Mouse (Mus musculus) forebrain, embryonic 11.5 days (tissue): ENCODE data around the gene Camkmt. TPM values are rescaled to one million over a fixed set of nuclear protein-coding genes. Genes with fewer than 3 reads are reported as not detected.

Experiments used
- ATAC-seq: fragments of 200-750 bp; cut with Nextera tagmentation; replicated peaks from 2 replicates; pipeline ENCODE4 v1.8.0; 2017; ENCODE audit warnings: moderate TSS enrichment; ENCODE audit not compliant: low FRiP score
- DNase-seq: peaks from one replicate; pipeline ENCODE4 v3.0.0-alpha.2; 2017; ENCODE audit warnings: low spot score
- H3K27ac ChIP-seq: fragments of 300-500 bp; sonication (generic); 2 replicates; pipeline ENCODE4 v1.5.1; 2014; ENCODE audit warnings: low read depth, low read length
- H3K27me3 ChIP-seq: fragments of 300-500 bp; sonication (generic); 2 replicates; pipeline ENCODE4 v1.6.1; 2014; ENCODE audit warnings: mild to moderate bottlenecking, low read length, mixed read lengths; ENCODE audit not compliant: control insufficient read depth, insufficient read depth
- H3K36me3 ChIP-seq: fragments of 300-500 bp; sonication (generic); 2 replicates; pipeline ENCODE4 v1.6.1; 2014; ENCODE audit warnings: mild to moderate bottlenecking, low read length, moderate library complexity, mixed read lengths; ENCODE audit not compliant: control insufficient read depth, insufficient read depth
- H3K4me1 ChIP-seq: fragments of 300-500 bp; sonication (generic); replicated peaks from 2 replicates; pipeline ENCODE4 v1.6.1; 2014; ENCODE audit warnings: low read length, mixed read lengths; ENCODE audit not compliant: control insufficient read depth, insufficient read depth
- H3K4me2 ChIP-seq: fragments of 300-500 bp; sonication (generic); 2 replicates; pipeline ENCODE4 v1.6.1; 2014; ENCODE audit warnings: low read depth, mild to moderate bottlenecking, low read length, moderate library complexity, mixed read lengths; ENCODE audit not compliant: severe bottlenecking
- H3K4me3 ChIP-seq: fragments of 300-500 bp; sonication (generic); 2 replicates; pipeline ENCODE4 v1.5.1; 2014; ENCODE audit warnings: low read depth, low read length
- H3K9ac ChIP-seq: fragments of 300-500 bp; sonication (generic); 2 replicates; pipeline ENCODE4 v1.6.1; 2014; ENCODE audit warnings: low read length
- H3K9me3 ChIP-seq: fragments of 300-500 bp; sonication (generic); 2 replicates; pipeline ENCODE4 v1.6.1; 2016; ENCODE audit warnings: low read length, mixed read lengths; ENCODE audit not compliant: control insufficient read depth
- WGBS: fragments of 180-500 bp; shearing (Covaris S2); extraction: QIAGEN DNeasy Blood & Tissue Kit; methylation state at CpG from one replicate; pipeline ENCODE4 v1.1.7; 2014; 5-methylcytosine and 5-hydroxymethylcytosine counted together
- polyA plus RNA-seq: library from polyadenylated mRNA; unstranded; fragments of >200 nt; fragmentation: Nextera tagmentation; extraction: Ambion mirVana; gene quantifications from 2 replicates; pipeline ENCODE4 v1.2.1, GENCODE M21; 2014

Gene Camkmt
- polyA plus RNA-seq, 1 experiment from 2014 or later, result 15.9 TPM

DNA sequence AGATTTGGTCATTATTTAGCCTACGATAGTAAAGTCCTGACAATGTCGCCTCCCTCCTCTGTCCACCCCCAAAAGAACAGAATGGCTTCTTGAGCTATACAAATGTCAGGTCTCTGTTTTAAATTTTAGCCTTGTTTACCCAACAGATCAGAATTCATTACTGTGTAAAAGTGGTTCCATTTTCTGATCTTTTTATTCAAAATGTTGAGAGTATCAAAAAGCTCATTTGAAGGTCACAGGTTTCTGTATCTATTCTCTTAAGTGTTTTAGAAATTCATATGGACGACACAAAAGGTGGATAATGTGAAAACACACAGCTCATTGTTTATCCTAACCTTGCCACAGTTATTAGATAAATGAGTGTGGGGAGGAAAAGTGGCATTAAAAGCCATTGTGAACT, 397.2 kb downstream of the Camkmt start:
- H3K4me3 ChIP-seq, result no peak overlapping the region
- H3K4me1 ChIP-seq, result peaks cover 25% of the 10 kb centered on the region
- no peak overlapping the region; the same call in 1 of the 2 replicates for H3K4me2 ChIP-seq
- DNase-seq (no peak), ATAC-seq (no peak)
- no peak overlapping the region for H3K27ac ChIP-seq
- no peaks in the 10 kb centered on the region for H3K9me3 ChIP-seq
- H3K36me3 ChIP-seq, result no peaks in the 10 kb centered on the region
- no peak overlapping the region for H3K9ac ChIP-seq
- H3K27me3 ChIP-seq, result peaks cover 46% of the 10 kb centered on the region
- 5% methylated on average over 3 of the region's 3 CpGs for WGBS

DNA sequence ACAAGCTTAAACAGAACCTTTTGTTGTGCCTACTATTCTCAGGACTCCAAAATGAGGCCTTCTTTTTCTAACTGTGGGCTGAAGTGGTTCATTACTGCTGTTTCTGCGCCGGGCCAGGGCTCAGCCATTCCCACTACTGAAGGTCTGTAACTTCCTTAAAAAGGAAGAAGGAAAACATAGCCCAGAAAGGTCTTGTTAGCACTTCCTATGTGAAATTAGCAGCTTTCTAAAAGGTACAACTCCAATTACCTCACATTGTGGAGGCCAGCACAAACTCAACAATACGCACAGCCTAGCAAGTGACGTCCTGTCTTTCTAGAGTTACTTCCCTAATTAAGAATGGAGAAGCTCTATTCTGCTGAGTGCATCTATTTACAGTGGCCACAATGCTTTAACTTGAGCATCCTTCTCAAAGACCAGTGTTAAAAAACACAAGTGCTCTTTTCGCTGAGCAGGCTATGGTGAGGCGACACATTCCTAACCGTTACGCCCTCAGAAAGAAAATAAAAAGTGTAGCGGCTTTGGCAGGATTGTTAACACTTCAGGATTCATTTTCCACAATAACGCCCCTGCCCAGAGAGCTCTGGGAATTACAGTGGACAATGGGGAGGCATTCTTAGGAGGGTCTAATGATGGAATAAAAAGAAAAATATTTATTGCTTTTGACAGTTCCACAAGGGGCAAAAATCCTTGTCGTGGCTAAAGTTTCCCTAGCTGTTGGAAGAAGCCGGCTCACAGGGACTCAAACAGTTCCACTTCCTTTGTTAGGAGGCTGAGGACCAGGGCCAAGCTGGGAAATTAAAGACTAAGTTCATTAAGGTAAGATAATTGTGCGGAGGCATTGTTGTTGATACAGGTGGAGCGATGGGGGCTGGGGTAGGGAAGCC, 398.5 kb downstream of the Camkmt start:
- H3K4me1 ChIP-seq, result peaks cover 25% of the 10 kb centered on the region
- no peak overlapping the region for H3K4me3 ChIP-seq
- ATAC-seq (peak; percentile 34; the same call in 1 of the 2 replicates), DNase-seq (peak; percentile 57)
- H3K4me2 ChIP-seq, result no peak overlapping the region
- H3K36me3 ChIP-seq, result no peaks in the 10 kb centered on the region
- peaks cover 39% of the 10 kb centered on the region for H3K27me3 ChIP-seq
- H3K9me3 ChIP-seq, result no peaks in the 10 kb centered on the region
- H3K9ac ChIP-seq, result no peak overlapping the region
- 1% methylated on average over 14 of the region's 14 CpGs for WGBS
- H3K27ac ChIP-seq, result peak overlapping the region; percentile 54; the same call in 1 of the 2 replicates

DNA sequence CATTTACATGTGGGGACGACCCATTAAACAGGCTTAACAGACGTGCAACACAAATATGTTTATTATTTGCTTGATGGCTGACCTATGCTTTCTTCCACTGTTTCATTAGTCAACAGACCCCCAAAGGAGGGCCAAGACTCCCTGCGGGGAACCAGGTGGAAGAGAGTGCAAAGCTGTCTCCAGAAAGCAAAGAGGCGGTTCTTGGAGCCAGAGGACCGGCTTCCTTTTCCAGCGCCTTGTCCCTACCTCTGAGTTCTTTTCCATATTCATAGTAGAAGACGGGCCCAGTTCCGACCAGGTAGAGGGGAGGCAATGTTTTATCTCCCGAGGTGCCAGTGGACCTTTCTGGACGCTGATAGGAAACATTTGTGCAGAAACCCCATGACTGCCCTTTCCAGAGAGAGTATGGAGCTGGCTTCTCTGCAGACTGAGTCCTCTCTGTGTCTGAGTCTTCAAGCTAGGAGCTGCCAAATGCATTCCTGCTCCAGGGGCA, 399.2 kb downstream of the Camkmt start:
- peak; percentile 50 for DNase-seq
- H3K9ac ChIP-seq, result no peak overlapping the region
- no peaks in the 10 kb centered on the region for H3K36me3 ChIP-seq
- H3K4me3 ChIP-seq, result no peak overlapping the region
- H3K4me1 ChIP-seq, result peaks cover 25% of the 10 kb centered on the region
- H3K27me3 ChIP-seq, result peaks cover 34% of the 10 kb centered on the region
- H3K27ac ChIP-seq, result no peak overlapping the region
- H3K9me3 ChIP-seq, result no peaks in the 10 kb centered on the region
- ATAC-seq, result no peak
- no peak overlapping the region for H3K4me2 ChIP-seq
- WGBS, result 3% methylated on average over 10 of the region's 10 CpGs

DNA sequence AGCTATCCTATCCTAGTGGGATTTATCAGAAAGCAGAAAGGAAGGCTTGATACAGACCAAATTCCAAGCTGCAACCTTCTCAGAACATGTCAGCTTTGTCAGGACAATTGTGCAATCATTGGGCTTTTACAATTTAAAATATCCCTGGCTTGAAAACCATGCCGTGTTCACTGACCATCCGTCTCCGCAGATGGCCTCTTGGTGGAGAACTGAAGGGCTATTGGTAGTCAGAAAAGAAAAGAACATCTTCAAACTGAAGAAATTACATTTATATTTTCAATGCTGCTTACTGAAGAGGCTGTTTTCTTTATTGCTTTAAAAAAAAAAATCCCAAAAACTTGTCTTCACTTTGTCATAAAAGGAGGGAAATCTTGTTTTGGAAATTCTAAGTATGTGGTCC, 401.1 kb downstream of the Camkmt start:
- Histone ChIP-seq H3K4me2 (no peak overlapping the region), H3K27me3 (peaks cover 26% of the 10 kb centered on the region), H3K9ac (no peak overlapping the region), H3K36me3 (no peaks in the 10 kb centered on the region), H3K27ac (no peak overlapping the region), H3K4me1 (peaks cover 16% of the 10 kb centered on the region), H3K9me3 (no peaks in the 10 kb centered on the region; the same call in 1 of the 2 replicates), H3K4me3 (no peak overlapping the region)
- DNase-seq (no peak), ATAC-seq (no peak)
- WGBS, result 78% methylated on average over 3 of the region's 3 CpGs

DNA sequence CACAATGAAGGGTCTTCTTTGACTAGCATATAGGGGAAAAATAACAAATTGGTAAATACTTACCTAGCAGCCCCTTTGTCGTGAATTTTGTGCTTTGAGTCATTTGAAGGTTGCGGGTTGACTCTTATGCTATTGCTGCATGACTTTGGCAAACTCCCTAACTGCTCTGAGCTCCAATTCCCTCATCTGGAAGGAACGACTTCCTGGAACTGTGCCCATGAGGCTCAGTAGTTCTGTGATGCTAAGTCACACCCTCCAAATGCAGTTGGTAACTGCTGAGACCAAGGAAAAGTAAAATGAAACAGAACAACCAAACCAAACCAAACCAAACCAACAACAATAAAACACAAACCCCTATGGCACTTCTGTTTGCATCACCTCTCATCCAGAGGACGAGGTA, 403.2 kb downstream of the Camkmt start:
- Histone ChIP-seq H3K4me1 (peaks cover 9% of the 10 kb centered on the region), H3K36me3 (no peaks in the 10 kb centered on the region), H3K27ac (no peak overlapping the region), H3K9ac (no peak overlapping the region), H3K4me2 (no peak overlapping the region), H3K9me3 (no peaks in the 10 kb centered on the region; the same call in 1 of the 2 replicates), H3K27me3 (peaks cover 23% of the 10 kb centered on the region; the same call in 1 of the 2 replicates), H3K4me3 (no peak overlapping the region)
- WGBS, result 90% methylated on average over 4 of the region's 4 CpGs
- DNase-seq, result peak; percentile 11
- no peak for ATAC-seq

DNA sequence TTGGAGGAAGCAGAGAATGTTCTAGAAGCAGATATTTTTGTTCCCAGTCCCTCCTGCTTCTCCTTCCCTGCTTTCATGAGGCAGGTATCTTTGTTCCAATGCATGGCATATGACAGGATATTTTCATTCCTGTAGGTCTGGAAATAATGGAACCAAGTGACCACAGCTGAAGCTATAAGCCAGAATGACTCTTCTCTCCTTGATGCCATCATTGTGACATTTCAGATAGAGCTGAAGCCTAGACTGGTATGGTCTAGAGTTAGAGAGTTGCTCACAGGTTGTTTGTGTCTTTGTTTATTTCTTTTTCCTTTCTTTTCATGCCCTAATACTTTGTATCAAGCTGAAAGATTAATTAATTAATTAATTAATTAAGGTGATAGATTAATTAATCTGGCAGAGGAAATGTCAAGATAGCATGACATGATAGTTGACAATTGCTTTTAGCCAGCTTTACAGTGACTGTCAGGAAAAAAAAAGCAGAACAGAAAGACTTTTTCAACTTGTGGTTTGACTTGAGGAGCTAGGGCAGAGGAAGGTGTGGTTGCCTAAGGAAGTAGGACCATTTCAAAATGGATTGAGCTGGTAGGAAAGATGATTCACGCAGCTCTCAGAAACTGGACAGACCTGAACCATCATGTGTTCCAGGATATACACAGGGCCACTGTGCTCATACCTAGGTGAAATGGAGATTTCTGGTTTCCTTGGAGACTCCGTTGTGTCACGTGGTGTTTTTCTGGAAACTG, 404.8 kb downstream of the Camkmt start:
- WGBS, result 95% methylated on average over 3 of the region's 3 CpGs
- Histone ChIP-seq H3K9ac (no peak overlapping the region), H3K27ac (no peak overlapping the region), H3K36me3 (no peaks in the 10 kb centered on the region), H3K4me1 (no peaks in the 10 kb centered on the region), H3K4me3 (no peak overlapping the region), H3K9me3 (no peaks in the 10 kb centered on the region; the same call in 1 of the 2 replicates), H3K4me2 (no peak overlapping the region), H3K27me3 (peaks cover 12% of the 10 kb centered on the region; the same call in 1 of the 2 replicates)
- ATAC-seq (no peak), DNase-seq (no peak)

DNA sequence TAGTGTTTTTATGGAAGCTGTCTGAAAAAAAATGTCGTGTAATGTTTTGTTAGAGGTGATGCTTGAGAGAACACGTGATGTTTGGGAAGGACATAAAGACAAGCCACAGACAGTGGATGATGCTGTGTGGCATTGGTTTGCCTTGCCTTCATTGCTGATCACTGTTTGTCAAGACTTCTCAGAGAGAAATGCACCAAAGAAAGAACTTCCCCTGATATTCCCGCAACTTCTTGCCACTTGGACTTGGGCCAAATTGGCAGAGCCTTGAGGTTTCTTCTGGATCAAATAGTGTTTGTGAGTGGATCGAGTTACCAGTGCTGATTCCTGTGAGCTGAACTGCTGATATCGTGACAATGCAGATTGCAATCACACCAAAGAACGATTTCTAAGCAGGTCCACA, 405.5 kb downstream of the Camkmt start:
- 89% methylated on average over 6 of the region's 6 CpGs for WGBS
- Histone ChIP-seq H3K9ac (no peak overlapping the region), H3K4me3 (no peak overlapping the region), H3K4me2 (no peak overlapping the region), H3K9me3 (no peaks in the 10 kb centered on the region; the same call in 1 of the 2 replicates), H3K4me1 (no peaks in the 10 kb centered on the region), H3K27ac (no peak overlapping the region), H3K27me3 (peaks cover 7% of the 10 kb centered on the region; the same call in 1 of the 2 replicates), H3K36me3 (no peaks in the 10 kb centered on the region)
- no peak for ATAC-seq
- peak; percentile 16 for DNase-seq

DNA sequence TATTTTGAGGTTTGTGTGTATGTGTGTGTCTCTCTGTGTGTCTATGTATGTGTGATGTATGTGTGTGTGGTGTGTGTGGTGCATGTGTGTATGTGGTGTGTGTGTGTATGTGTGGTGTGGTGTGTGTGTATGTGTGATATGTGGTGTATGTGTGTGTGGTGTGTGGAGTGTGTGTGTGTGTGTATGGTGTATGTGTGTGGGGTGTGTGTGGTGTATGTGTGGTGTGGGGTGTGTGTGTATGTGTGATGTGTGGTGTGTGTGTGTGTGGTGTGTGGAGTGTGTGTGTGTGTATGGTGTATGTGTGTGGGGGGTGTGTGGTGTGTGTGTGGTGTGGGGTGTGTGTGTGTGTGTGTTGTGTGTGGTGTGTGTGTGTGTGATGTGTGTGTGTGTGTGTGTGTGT, 414.5 kb downstream of the Camkmt start:
- Histone ChIP-seq H3K27me3 (no peaks in the 10 kb centered on the region), H3K4me1 (no peaks in the 10 kb centered on the region; the same call in 1 of the 2 replicates), H3K27ac (no peak overlapping the region), H3K36me3 (no peaks in the 10 kb centered on the region), H3K4me2 (no peak overlapping the region), H3K9me3 (no peaks in the 10 kb centered on the region; the same call in 1 of the 2 replicates), H3K9ac (no peak overlapping the region), H3K4me3 (no peak overlapping the region)
- DNase-seq, result no peak
- no peak for ATAC-seq
